Mouse (Mus musculus) heart, adult 2 months (tissue): ENCODE measurements around the gene Jmjd7. TPM values are rescaled to one million over a fixed set of nuclear protein-coding genes. Genes with fewer than 3 reads are reported as not detected.
A peak's percentile ranks its signal among the peaks of the same experiment; 100 is the strongest.

Source experiments
- DNase-seq, 2 experiments: peaks; one replicate each; pipeline ENCODE4 v3.0.0; 2021
- H3K27ac ChIP-seq: fragments of 200-600 bp; 2 replicates; pipeline ENCODE4 v1.8.1; 2022
- H3K27me3 ChIP-seq: fragments of 200-500 bp; 2 replicates; pipeline ENCODE4 v1.6.1; 2012; ENCODE audit warnings: mild to moderate bottlenecking, low read length, inconsistent platforms, mixed read lengths; ENCODE audit not compliant: control insufficient read depth, insufficient read depth
- H3K36me3 ChIP-seq: fragments of 200-500 bp; 2 replicates; pipeline ENCODE4 v1.6.1; 2012; ENCODE audit warnings: low read length, inconsistent platforms; ENCODE audit not compliant: control insufficient read depth, insufficient read depth
- H3K4me1 ChIP-seq: fragments of 200-500 bp; 2 replicates; pipeline ENCODE4 v1.6.1; 2011; ENCODE audit warnings: low read length; ENCODE audit not compliant: control insufficient read depth, insufficient read depth
- H3K4me3 ChIP-seq: fragments of 200-600 bp; 2 replicates; pipeline ENCODE4 v1.8.1; 2022
- H3K79me2 ChIP-seq: fragments of 200-500 bp; replicated peaks from 2 replicates; pipeline ENCODE4 v1.6.1; 2012; ENCODE audit warnings: mild to moderate bottlenecking, inconsistent platforms, low read length, moderate library complexity, mixed read lengths; ENCODE audit not compliant: control insufficient read depth, insufficient read depth
- H3K9ac ChIP-seq: fragments of 200-500 bp; 2 replicates; pipeline ENCODE4 v1.6.1; 2012; ENCODE audit warnings: low read depth, mild to moderate bottlenecking, control low read depth, inconsistent platforms, low read length, mixed read lengths
- CTCF ChIP-seq: fragments of 200-600 bp; IDR thresholded peaks from 2 replicates; pipeline ENCODE4 v1.8.1; 2022; ENCODE audit warnings: antibody characterized with exemption, mild to moderate bottlenecking, moderate library complexity
- EP300 ChIP-seq: fragments of 200-500 bp; IDR thresholded peaks from 2 replicates; pipeline ENCODE4 v1.6.1; 2011; ENCODE audit warnings: low read depth, low read length, control low read depth; ENCODE audit not compliant: insufficient read depth
- POLR2A ChIP-seq: fragments of 200-500 bp; IDR thresholded peaks from 2 replicates; pipeline ENCODE4 v1.6.1; 2011; ENCODE audit warnings: mild to moderate bottlenecking, low read depth, low read length, control low read depth; ENCODE audit not compliant: insufficient read depth
- WGBS: fragments of 180-500 bp; shearing (Covaris S2); methylation state at CpG from one replicate; pipeline ENCODE4 v1.1.7; 2018; 5-methylcytosine and 5-hydroxymethylcytosine counted together
- intact Hi-C: fragments of 180-260 bp; cut with DNase I; formaldehyde crosslinking; loops from one replicate; pipeline ENCODE4 v1.15.1; 2025
- long read RNA-seq: library from polyadenylated mRNA; stranded (forward); transcript quantifications from one replicate; pipeline ENCODE4 v2.0.0, GENCODE M21; 2021
- polyA plus RNA-seq: library from polyadenylated mRNA; depleted of rRNA; stranded (reverse); fragments of >200 nt; gene quantifications from 2 replicates; pipeline ENCODE4 v1.2.3, GENCODE M21; 2012; rRNA removed
- total RNA-seq, 2 experiments: library from RNA; stranded (reverse); gene quantifications; 2 replicates each; pipeline ENCODE4 v1.2.3; 2021

Jmjd7 gene
- total RNA-seq (1 to 10 TPM; 6.3 to 7.4 TPM), polyA plus RNA-seq (6.4 and 14.6 TPM in 2 replicates)
- long read RNA-seq, transcript Jmjd7-201 (8 exons, 1,373 nt) = major isoform, 5 of 5 reads
- long read RNA-seq, partial matches to known transcripts = 0 of 5 reads
- long read RNA-seq, other reads (novel, unspliced or antisense) = 0 of 5 reads

- peak within 1 kb of the TSS; percentile 73 for H3K9ac ChIP-seq
- WGBS = 5% methylated on average over 50 of the region's 50 CpGs
- no peaks in the 10 kb centered on the region for H3K79me2 ChIP-seq
- DNase-seq = peak; percentile 93 to 94
- intact Hi-C loops = loop anchor here (5.0 kb wide), 1 partner anchor 55 kb away; the partner anchor contains the start of gene Mapkbp1
- H3K4me1 ChIP-seq = peaks cover 2% of the 10 kb centered on the region
- peak within 1 kb of the TSS; percentile 92 for H3K4me3 ChIP-seq
- H3K36me3 ChIP-seq = no peaks in the 10 kb centered on the region
- H3K27ac ChIP-seq = peak within 1 kb of the TSS; percentile 79
- no peaks in the 10 kb centered on the region for H3K27me3 ChIP-seq
- TF ChIP-seq EP300 (0 out of 2 replicates have a peak, but pooled peaks have one; percentile 6), POLR2A (peak; percentile 65), CTCF (peak; percentile 46)
Measured at GRCm38 (mm10) chr2:120026984-120027949, at the start of gene Jmjd7, which contains the start of gene Gm28042. Gene Jmjd7, plus strand, starts transcription at chr2:120027483. Gene Gm28042, plus strand, starts transcription at chr2:120027493.

GRCm38 (mm10) chr2:119980343-119980986 is 46.8 kb upstream of the Jmjd7 start:
- intact Hi-C loops = no loop called here
- Histone ChIP-seq H3K4me3 (no peak overlapping the region), H3K27me3 (no peaks in the 10 kb centered on the region), H3K9ac (no peak overlapping the region), H3K27ac (no peak overlapping the region), H3K79me2 (no peaks in the 10 kb centered on the region; the same call in 1 of the 2 replicates), H3K4me1 (peaks cover 4% of the 10 kb centered on the region), H3K36me3 (peaks cover 2% of the 10 kb centered on the region; the same call in 1 of the 2 replicates)
- no peak for DNase-seq
- TF ChIP-seq EP300 (no peak), CTCF (no peak), POLR2A (no peak)
- WGBS = 88% methylated on average over 7 of the region's 7 CpGs

- peaks cover 4% of the 10 kb centered on the region for H3K4me1 ChIP-seq
- H3K27me3 ChIP-seq = no peaks in the 10 kb centered on the region
- H3K27ac ChIP-seq = no peak overlapping the region
- no peak overlapping the region for H3K4me3 ChIP-seq
- H3K36me3 ChIP-seq = peaks cover 2% of the 10 kb centered on the region; the same call in 1 of the 2 replicates
- DNase-seq = no peak
- WGBS = 80% methylated on average over 2 of the region's 2 CpGs
- intact Hi-C loops = no loop called here
- TF ChIP-seq POLR2A (no peak), CTCF (no peak), EP300 (no peak)
- no peaks in the 10 kb centered on the region for H3K79me2 ChIP-seq
- no peak overlapping the region for H3K9ac ChIP-seq
Measured at GRCm38 (mm10) chr2:119981631-119982030, 45.7 kb upstream of the Jmjd7 start.

GRCm38 (mm10) chr2:119985871-119986270 is 41.4 kb upstream of the Jmjd7 start:
- no peak for DNase-seq
- Histone ChIP-seq H3K27ac (no peak overlapping the region), H3K36me3 (peaks cover 2% of the 10 kb centered on the region; the same call in 1 of the 2 replicates), H3K4me1 (no peaks in the 10 kb centered on the region; the same call in 1 of the 2 replicates), H3K27me3 (no peaks in the 10 kb centered on the region), H3K9ac (no peak overlapping the region), H3K4me3 (no peak overlapping the region), H3K79me2 (no peaks in the 10 kb centered on the region; the same call in 1 of the 2 replicates)
- 70% methylated on average over 8 of the region's 8 CpGs for WGBS
- intact Hi-C loops = no loop called here
- TF ChIP-seq POLR2A (no peak), CTCF (no peak), EP300 (no peak)

- Histone ChIP-seq H3K79me2 (no peaks in the 10 kb centered on the region; the same call in 1 of the 2 replicates), H3K4me1 (no peaks in the 10 kb centered on the region; the same call in 1 of the 2 replicates), H3K27ac (no peak overlapping the region), H3K36me3 (peaks cover 2% of the 10 kb centered on the region; the same call in 1 of the 2 replicates), H3K4me3 (no peak overlapping the region), H3K27me3 (no peaks in the 10 kb centered on the region), H3K9ac (no peak overlapping the region)
- no peak for DNase-seq
- TF ChIP-seq CTCF = no peak
- intact Hi-C loops = no loop called here
- WGBS = 55% methylated on average over 6 of the region's 6 CpGs
Measured at GRCm38 (mm10) chr2:119986369-119986768, 40.9 kb upstream of the Jmjd7 start.
